Mouse (Mus musculus): ENCODE results near the gene Mok. TPM values are rescaled to one million over a fixed set of nuclear protein-coding genes. Genes with fewer than 3 reads are reported as not detected.

Mok gene
- polyA plus RNA-seq, 1 experiment from 2014 or later, result 4.8 TPM

GRCm38 (mm10) chr12:110781181-110781580, 59.6 kb downstream of the Mok start:
- H3K36me3 ChIP-seq (ENCODE audit: inconsistent target), result peaks cover 21% of the 10 kb centered on the region; the same call in 1 of the 2 replicates
- WGBS (ENCODE audit: missing documents), result 99% methylated on average over 8 of the region's 8 CpGs

GRCm38 (mm10) chr12:110779296-110779695, 61.4 kb downstream of the Mok start:
- H3K36me3 ChIP-seq (ENCODE audit: inconsistent target), result peaks cover 16% of the 10 kb centered on the region; the same call in 1 of the 2 replicates

More at GRCm38 (mm10) chr12:110781181-110781580, 59.6 kb downstream of the Mok start:
- Histone ChIP-seq H3K27ac (no peak overlapping the region), H3K79me2 (ENCODE audit: inconsistent target) (peaks cover 63% of the 10 kb centered on the region), H3K4me3 (ENCODE audit: inconsistent target) (no peak overlapping the region)

GRCm38 (mm10) chr12:110777853-110778252, 62.9 kb downstream of the Mok start:
- Histone ChIP-seq H3K36me3 (ENCODE audit: inconsistent target) (peaks cover 16% of the 10 kb centered on the region; the same call in 1 of the 2 replicates), H3K4me3 (ENCODE audit: inconsistent target) (no peak overlapping the region), H3K79me2 (ENCODE audit: inconsistent target) (peaks cover 78% of the 10 kb centered on the region), H3K27ac (peak overlapping the region; percentile 74)
- 35% methylated on average over 5 of the region's 5 CpGs for WGBS (ENCODE audit: missing documents)

More at GRCm38 (mm10) chr12:110779296-110779695, 61.4 kb downstream of the Mok start:
- H3K79me2 ChIP-seq (ENCODE audit: inconsistent target), result peaks cover 64% of the 10 kb centered on the region
- H3K4me3 ChIP-seq (ENCODE audit: inconsistent target), result no peak overlapping the region
- no peak overlapping the region for H3K27ac ChIP-seq
- 61% methylated on average over 7 of the region's 7 CpGs for WGBS (ENCODE audit: missing documents)

- 40% methylated on average over 5 of the region's 5 CpGs for WGBS (ENCODE audit: missing documents)
- Histone ChIP-seq H3K79me2 (ENCODE audit: inconsistent target) (peaks cover 87% of the 10 kb centered on the region), H3K4me3 (ENCODE audit: inconsistent target) (no peak overlapping the region), H3K36me3 (ENCODE audit: inconsistent target) (peaks cover 6% of the 10 kb centered on the region; the same call in 1 of the 2 replicates), H3K27ac (peak overlapping the region; percentile 74)
Measured at GRCm38 (mm10) chr12:110775628-110776426, 64.9 kb downstream of the Mok start.

GRCm38 (mm10) chr12:110771961-110772360, 68.8 kb downstream of the Mok start:
- Histone ChIP-seq H3K79me2 (ENCODE audit: inconsistent target) (peaks cover 95% of the 10 kb centered on the region), H3K4me3 (ENCODE audit: inconsistent target) (no peak overlapping the region), H3K27ac (no peak overlapping the region), H3K36me3 (ENCODE audit: inconsistent target) (no peaks in the 10 kb centered on the region)
- WGBS (ENCODE audit: missing documents), result 85% methylated on average over 6 of the region's 6 CpGs

- H3K4me3 ChIP-seq (ENCODE audit: inconsistent target), result no peak overlapping the region
- no peak overlapping the region for H3K27ac ChIP-seq
- WGBS (ENCODE audit: missing documents), result 64% methylated on average over 10 of the region's 10 CpGs
- no peaks in the 10 kb centered on the region for H3K36me3 ChIP-seq (ENCODE audit: inconsistent target)
- peaks cover 100% of the 10 kb centered on the region for H3K79me2 ChIP-seq (ENCODE audit: inconsistent target)
Measured at GRCm38 (mm10) chr12:110770479-110771247, 70.1 kb downstream of the Mok start.

GRCm38 (mm10) chr12:110769660-110770297, 71.0 kb downstream of the Mok start:
- no peak overlapping the region for H3K27ac ChIP-seq
- peaks cover 95% of the 10 kb centered on the region for H3K79me2 ChIP-seq (ENCODE audit: inconsistent target)
- 80% methylated on average over 6 of the region's 6 CpGs for WGBS (ENCODE audit: missing documents)
- H3K4me3 ChIP-seq (ENCODE audit: inconsistent target), result no peak overlapping the region
- no peaks in the 10 kb centered on the region for H3K36me3 ChIP-seq (ENCODE audit: inconsistent target)

GRCm38 (mm10) chr12:110768562-110768961, 72.2 kb downstream of the Mok start:
- peaks cover 86% of the 10 kb centered on the region for H3K79me2 ChIP-seq (ENCODE audit: inconsistent target)
- H3K27ac ChIP-seq, result no peak overlapping the region
- no peak overlapping the region for H3K4me3 ChIP-seq (ENCODE audit: inconsistent target)
- H3K36me3 ChIP-seq (ENCODE audit: inconsistent target), result no peaks in the 10 kb centered on the region

- Histone ChIP-seq H3K4me3 (ENCODE audit: inconsistent target) (no peak overlapping the region), H3K79me2 (ENCODE audit: inconsistent target) (peaks cover 86% of the 10 kb centered on the region), H3K27ac (peak overlapping the region; percentile 54), H3K36me3 (ENCODE audit: inconsistent target) (no peaks in the 10 kb centered on the region)
- 19% methylated on average over 5 of the region's 5 CpGs for WGBS (ENCODE audit: missing documents)
Measured at GRCm38 (mm10) chr12:110764531-110764930, 76.2 kb downstream of the Mok start.

GRCm38 (mm10) chr12:110762321-110762720, 78.4 kb downstream of the Mok start:
- H3K27ac ChIP-seq, result no peak overlapping the region
- H3K4me3 ChIP-seq (ENCODE audit: inconsistent target), result no peak overlapping the region
- H3K36me3 ChIP-seq (ENCODE audit: inconsistent target), result no peaks in the 10 kb centered on the region
- peaks cover 86% of the 10 kb centered on the region for H3K79me2 ChIP-seq (ENCODE audit: inconsistent target)
- 70% methylated on average over 2 of the region's 2 CpGs for WGBS (ENCODE audit: missing documents)

- WGBS (ENCODE audit: missing documents), result 59% methylated on average over 7 of the region's 8 CpGs
- Histone ChIP-seq H3K4me3 (ENCODE audit: inconsistent target) (no peak overlapping the region), H3K79me2 (ENCODE audit: inconsistent target) (peaks cover 100% of the 10 kb centered on the region), H3K36me3 (ENCODE audit: inconsistent target) (peaks cover 6% of the 10 kb centered on the region; the same call in 1 of the 2 replicates), H3K27ac (no peak overlapping the region)
Measured at GRCm38 (mm10) chr12:110758932-110759331, 81.8 kb downstream of the Mok start.

Other genes starting within 250 kb of the Mok start
- 102 to 142 TPM (median 104 TPM) in 3 replicates for gene Dync1h1, start 239.5 kb downstream of the Mok start, polyA plus RNA-seq (2018)
- gene 1700001K19Rik, start 158.3 kb downstream of the Mok start, polyA plus RNA-seq (2018), result not detected in 3 replicates
- 118 to 318 TPM (median 290 TPM) in 3 replicates for gene Hsp90aa1, start 138.2 kb downstream of the Mok start, polyA plus RNA-seq (2018)
- gene Wdr20, start 103.0 kb downstream of the Mok start, polyA plus RNA-seq (2018), result 20.2 to 22.2 TPM (median 20.6 TPM) in 3 replicates
- 7.8 to 12.1 TPM (median 10.8 TPM) in 3 replicates for gene Zfp839, start 9.3 kb upstream of the Mok start, polyA plus RNA-seq (2018)
- 21.8 to 58.2 TPM (median 41.8 TPM) in 3 replicates for gene Cinp, start 48.2 kb upstream of the Mok start, polyA plus RNA-seq (2018)
- gene Tecpr2, start 48.3 kb upstream of the Mok start, polyA plus RNA-seq (2018), result 6.3 to 9.4 TPM (median 7.8 TPM) in 3 replicates
- 0.77 to 4.1 TPM (median 2.4 TPM) in 3 replicates for gene Ankrd9, start 138.1 kb upstream of the Mok start, polyA plus RNA-seq (2018)
- gene Rcor1, start 198.4 kb upstream of the Mok start, polyA plus RNA-seq (2018), result 22.6 to 25.5 TPM (median 23.9 TPM) in 3 replicates